Mouse (Mus musculus) neural tube, embryonic 13.5 days (tissue): ENCODE results near the gene Sdhaf2. TPM values are rescaled to one million over a fixed set of nuclear protein-coding genes. Genes with fewer than 3 reads are reported as not detected.
A peak's percentile ranks its signal among the peaks of the same experiment; 100 is the strongest.
"Not testable (repeated sequence)": the region's sequence is repeated elsewhere in the genome, so short reads cannot be mapped to it uniquely, and the experiment has no call there.

Experiments
- ATAC-seq: fragments of 200-750 bp; cut with Nextera tagmentation; 2 replicates; pipeline ENCODE4 v1.8.0; 2017; ENCODE audit warnings: low read depth, mild to moderate bottlenecking, moderate TSS enrichment, moderate library complexity
- H3K27ac ChIP-seq: fragments of 300-500 bp; sonication (generic); replicated peaks from 2 replicates; pipeline ENCODE4 v1.5.1; 2015; ENCODE audit warnings: moderate library complexity, mild to moderate bottlenecking, inconsistent platforms
- H3K27me3 ChIP-seq: fragments of 300-500 bp; sonication (generic); 2 replicates; pipeline ENCODE4 v1.6.1; 2015; ENCODE audit warnings: mild to moderate bottlenecking, inconsistent platforms
- H3K36me3 ChIP-seq: fragments of 300-500 bp; sonication (generic); 2 replicates; pipeline ENCODE4 v1.6.1; 2015; ENCODE audit warnings: mild to moderate bottlenecking, inconsistent platforms
- H3K4me1 ChIP-seq: fragments of 300-500 bp; sonication (generic); replicated peaks from 2 replicates; pipeline ENCODE4 v1.6.1; 2015; ENCODE audit warnings: inconsistent platforms
- H3K4me2 ChIP-seq: fragments of 300-500 bp; sonication (generic); 2 replicates; pipeline ENCODE4 v1.6.1; 2015; ENCODE audit warnings: inconsistent platforms, mild to moderate bottlenecking, moderate library complexity
- H3K4me3 ChIP-seq: fragments of 300-500 bp; sonication (generic); 2 replicates; pipeline ENCODE4 v1.5.1; 2015; ENCODE audit warnings: mild to moderate bottlenecking, inconsistent platforms
- H3K9ac ChIP-seq: fragments of 300-500 bp; sonication (generic); 2 replicates; pipeline ENCODE4 v1.6.1; 2015; ENCODE audit warnings: moderate library complexity, mild to moderate bottlenecking, inconsistent platforms
- H3K9me3 ChIP-seq: fragments of 300-500 bp; sonication (generic); 2 replicates; pipeline ENCODE4 v1.6.1; 2016; ENCODE audit warnings: inconsistent platforms
- WGBS: fragments of 180-500 bp; shearing (Covaris S2); methylation state at CpG from one replicate; pipeline ENCODE4 v1.1.7; 2015; 5-methylcytosine and 5-hydroxymethylcytosine counted together
- polyA plus RNA-seq: library from polyadenylated mRNA; unstranded; fragments of >200 nt; fragmentation: Nextera tagmentation; extraction: Ambion mirVana; gene quantifications from 2 replicates; pipeline ENCODE4 v1.2.1, GENCODE M21; 2015

Gene Sdhaf2
- 72.1 and 77.0 TPM in 2 replicates for polyA plus RNA-seq

- peak within 1 kb of the TSS; percentile 99 for H3K9ac ChIP-seq
- peaks cover 38% of the 10 kb centered on the region for H3K4me1 ChIP-seq
- H3K4me2 ChIP-seq, result peak within 1 kb of the TSS; percentile 75
- ATAC-seq, result peak; percentile 29; the same call in 1 of the 2 replicates
- no peaks in the 10 kb centered on the region for H3K9me3 ChIP-seq
- H3K27me3 ChIP-seq, result no peaks in the 10 kb centered on the region
- H3K4me3 ChIP-seq, result peak within 1 kb of the TSS; percentile 98
- WGBS, result 1% methylated on average over 11 of the region's 11 CpGs
- H3K27ac ChIP-seq, result peak within 1 kb of the TSS; percentile 98
- peaks cover 19% of the 10 kb centered on the region for H3K36me3 ChIP-seq
Measured at GRCm38 (mm10) chr19:10525910-10526309, at the start of gene Sdhaf2. Gene Sdhaf2 (minus strand): TSS chr19:10526142.

DNA sequence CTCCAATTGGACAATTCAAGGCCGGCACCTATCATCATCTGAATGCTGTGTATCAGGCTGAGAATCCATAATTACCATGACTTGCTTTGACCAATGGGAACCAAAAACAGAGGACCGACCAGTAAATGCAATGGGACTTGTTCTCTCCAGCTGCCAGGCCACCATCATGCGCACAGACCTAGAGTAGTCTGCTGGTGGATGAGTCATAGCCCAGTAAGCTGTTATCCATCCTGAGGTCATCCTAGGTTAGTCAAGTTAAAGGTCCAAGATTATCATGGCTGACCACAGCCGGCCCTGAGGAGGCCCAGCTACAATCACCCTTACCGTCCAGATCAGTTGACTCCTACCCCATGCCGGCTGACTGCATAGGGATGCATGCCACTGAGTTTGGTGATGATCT lies 43.7 kb upstream of the Sdhaf2 start:
- Histone ChIP-seq H3K4me1 (no peaks in the 10 kb centered on the region), H3K4me3 (no peak overlapping the region), H3K27me3 (no peaks in the 10 kb centered on the region), H3K9ac (no peak overlapping the region), H3K27ac (no peak overlapping the region), H3K4me2 (no peak overlapping the region), H3K36me3 (peaks cover 66% of the 10 kb centered on the region), H3K9me3 (no peaks in the 10 kb centered on the region)
- 97% methylated on average over 6 of the region's 6 CpGs for WGBS
- no peak for ATAC-seq

DNA sequence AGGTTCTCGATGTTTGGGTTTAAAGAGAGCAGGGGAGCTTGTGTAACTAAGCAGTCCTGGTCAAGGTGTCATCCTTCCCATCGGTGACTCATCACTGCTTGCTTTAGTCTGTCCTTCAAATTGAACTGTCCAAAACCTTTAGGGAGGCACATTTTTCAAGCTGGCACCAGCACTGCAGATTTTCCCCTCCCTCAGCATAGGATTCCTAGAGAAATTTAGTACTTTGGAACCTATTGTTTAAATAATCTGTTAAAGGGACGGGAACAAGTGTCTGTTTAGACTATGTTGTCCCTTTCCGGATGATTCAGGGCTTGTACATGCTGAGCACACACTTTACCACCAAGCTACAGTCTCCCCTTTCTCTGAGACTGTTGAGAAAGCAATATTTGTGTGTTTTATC lies 39.3 kb upstream of the Sdhaf2 start:
- H3K9ac ChIP-seq, result no peak overlapping the region
- H3K4me3 ChIP-seq, result no peak overlapping the region
- no peak for ATAC-seq
- H3K4me2 ChIP-seq, result no peak overlapping the region
- peaks cover 23% of the 10 kb centered on the region for H3K36me3 ChIP-seq
- WGBS, result 83% methylated on average over 4 of the region's 4 CpGs
- H3K27ac ChIP-seq, result no peak overlapping the region
- no peaks in the 10 kb centered on the region for H3K27me3 ChIP-seq
- H3K9me3 ChIP-seq, result no peaks in the 10 kb centered on the region
- H3K4me1 ChIP-seq, result no peaks in the 10 kb centered on the region

GRCm38 (mm10) chr19:10564278-10564677 lies 38.3 kb upstream of the Sdhaf2 start:
- Histone ChIP-seq H3K27me3 (no peaks in the 10 kb centered on the region), H3K9me3 (no peaks in the 10 kb centered on the region), H3K4me1 (no peaks in the 10 kb centered on the region), H3K4me2 (no peak overlapping the region), H3K9ac (no peak overlapping the region), H3K36me3 (peaks cover 14% of the 10 kb centered on the region; the same call in 1 of the 2 replicates), H3K4me3 (no peak overlapping the region), H3K27ac (no peak overlapping the region)
- WGBS, result 90% methylated on average over 6 of the region's 6 CpGs
- ATAC-seq, result no peak

GRCm38 (mm10) chr19:10562351-10562750 lies 36.4 kb upstream of the Sdhaf2 start:
- Histone ChIP-seq H3K27me3 (no peaks in the 10 kb centered on the region), H3K4me2 (no peak overlapping the region), H3K36me3 (peaks cover under 1% of the 10 kb centered on the region; the same call in 1 of the 2 replicates), H3K9ac (no peak overlapping the region), H3K4me1 (no peaks in the 10 kb centered on the region), H3K27ac (no peak overlapping the region), H3K9me3 (no peaks in the 10 kb centered on the region), H3K4me3 (no peak overlapping the region)
- 65% methylated on average over 5 of the region's 5 CpGs for WGBS
- no peak for ATAC-seq

- Histone ChIP-seq H3K4me3 (no peak overlapping the region), H3K27me3 (no peaks in the 10 kb centered on the region), H3K9me3 (no peaks in the 10 kb centered on the region), H3K4me1 (peaks cover 3% of the 10 kb centered on the region; the same call in 1 of the 2 replicates), H3K36me3 (no peaks in the 10 kb centered on the region), H3K27ac (no peak overlapping the region), H3K9ac (peak overlapping the region; percentile 12; the same call in 1 of the 2 replicates), H3K4me2 (no peak overlapping the region)
- WGBS, result 76% methylated on average over 6 of the region's 6 CpGs
- ATAC-seq, result no peak
Measured at GRCm38 (mm10) chr19:10561558-10562314, 35.8 kb upstream of the Sdhaf2 start.

- H3K9me3 ChIP-seq, result no peaks in the 10 kb centered on the region
- no peak for ATAC-seq
- peaks cover 13% of the 10 kb centered on the region for H3K4me1 ChIP-seq
- WGBS, result 29% methylated on average over 5 of the region's 5 CpGs
- H3K9ac ChIP-seq, result no peak overlapping the region
- no peak overlapping the region for H3K27ac ChIP-seq
- H3K27me3 ChIP-seq, result no peaks in the 10 kb centered on the region
- no peaks in the 10 kb centered on the region for H3K36me3 ChIP-seq
- no peak overlapping the region for H3K4me2 ChIP-seq
- H3K4me3 ChIP-seq, result no peak overlapping the region
Measured at GRCm38 (mm10) chr19:10560108-10560507, 34.2 kb upstream of the Sdhaf2 start.

DNA sequence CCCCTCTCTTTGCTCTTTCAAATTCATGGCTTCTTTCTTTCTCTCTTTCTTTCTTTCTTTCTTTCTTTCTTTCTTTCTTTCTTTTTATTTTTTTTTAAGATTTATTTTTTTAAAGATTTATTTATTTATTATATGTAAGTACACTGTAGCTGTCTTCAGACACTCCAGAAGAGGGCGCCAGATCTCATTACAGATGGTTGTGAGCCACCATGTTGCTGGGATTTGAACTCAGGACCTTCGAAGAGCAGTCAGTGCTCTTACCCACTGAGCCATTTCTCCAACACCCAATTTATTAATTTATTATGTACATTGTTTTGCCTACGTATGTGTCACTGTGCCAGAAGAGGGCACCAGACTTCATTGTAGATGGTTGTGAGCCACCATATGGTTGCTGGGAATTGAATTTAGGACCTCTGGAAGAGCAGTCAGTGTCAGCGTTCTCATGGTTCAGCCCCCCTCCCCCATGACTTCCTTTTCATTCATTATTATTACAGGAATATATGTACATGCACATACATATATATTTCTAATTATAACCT lies 32.0 kb upstream of the Sdhaf2 start:
- H3K4me3 ChIP-seq, H3K27me3 ChIP-seq, H3K9ac ChIP-seq, H3K9me3 ChIP-seq, H3K27ac ChIP-seq, H3K36me3 ChIP-seq, H3K4me2 ChIP-seq, ATAC-seq: not testable (repeated sequence)
- 74% methylated on average over 4 of the region's 4 CpGs for WGBS
- peaks cover 24% of the 10 kb centered on the region for H3K4me1 ChIP-seq

GRCm38 (mm10) chr19:10557430-10557829 lies 31.5 kb upstream of the Sdhaf2 start:
- H3K4me2 ChIP-seq, result no peak overlapping the region
- H3K27me3 ChIP-seq, result no peaks in the 10 kb centered on the region
- H3K27ac ChIP-seq, result no peak overlapping the region
- peaks cover 9% of the 10 kb centered on the region; the same call in 1 of the 2 replicates for H3K36me3 ChIP-seq
- H3K9me3 ChIP-seq, result no peaks in the 10 kb centered on the region
- H3K4me1 ChIP-seq, result peaks cover 24% of the 10 kb centered on the region
- ATAC-seq, result no peak
- no peak overlapping the region for H3K4me3 ChIP-seq
- no peak overlapping the region for H3K9ac ChIP-seq
- WGBS, result 64% methylated on average over 2 of the region's 2 CpGs

DNA sequence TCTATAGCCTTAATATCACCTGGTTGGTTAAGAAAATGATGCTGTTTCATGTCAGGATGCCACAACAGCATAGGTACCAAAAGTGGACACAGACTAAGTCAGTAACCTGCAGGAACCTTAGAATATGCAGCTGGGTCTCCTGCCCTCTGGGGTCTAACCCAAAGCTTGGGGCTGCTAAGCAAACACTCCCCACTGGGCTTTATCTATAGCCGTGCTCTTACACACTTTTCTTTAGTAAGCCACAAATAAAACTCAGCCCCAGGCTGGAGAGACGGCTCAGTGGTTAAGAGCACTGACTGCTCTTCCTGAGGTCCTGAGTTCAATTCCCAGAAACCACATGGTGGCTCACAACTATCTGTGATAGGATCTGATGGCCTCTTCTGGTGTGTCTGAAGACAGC lies 31.1 kb upstream of the Sdhaf2 start:
- WGBS, result 75% methylated on average over 2 of the region's 2 CpGs
- H3K9ac ChIP-seq, result no peak overlapping the region

GRCm38 (mm10) chr19:10555624-10556510 lies 29.9 kb upstream of the Sdhaf2 start, which contains the start of gene Tmem216:
Gene Tmem216 (minus strand): TSS chr19:10556238.
- Histone ChIP-seq H3K9ac (peak within 1 kb of the TSS; percentile 82), H3K4me3 (peak within 1 kb of the TSS; percentile 64)
- WGBS, result 1% methylated on average over 43 of the region's 43 CpGs

More for the DNA sequence above, 31.1 kb upstream of the Sdhaf2 start:
- Histone ChIP-seq H3K27me3 (no peaks in the 10 kb centered on the region), H3K36me3 (peaks cover 13% of the 10 kb centered on the region; the same call in 1 of the 2 replicates), H3K4me3 (no peak overlapping the region), H3K9me3 (no peaks in the 10 kb centered on the region), H3K4me2 (no peak overlapping the region), H3K4me1 (peaks cover 24% of the 10 kb centered on the region), H3K27ac (no peak overlapping the region)
- no peak for ATAC-seq

DNA sequence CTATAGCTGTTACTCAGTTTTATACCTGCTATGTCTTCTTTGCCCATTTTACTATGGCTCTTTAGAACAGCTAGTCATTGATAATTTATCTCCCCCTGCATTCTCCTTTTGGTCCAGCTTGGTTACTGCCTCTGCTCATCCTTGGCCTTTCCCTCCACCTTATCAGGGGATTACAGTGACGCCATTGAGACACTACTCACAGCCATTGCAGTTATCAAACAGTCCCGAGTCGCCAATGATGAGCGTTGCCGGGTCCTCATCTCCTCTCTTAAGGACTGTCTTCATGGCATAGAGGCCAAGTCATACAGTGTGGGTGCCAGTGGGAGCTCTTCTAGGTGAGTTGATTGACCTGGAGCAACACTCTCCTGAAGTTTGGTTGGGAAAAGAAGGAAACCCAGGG lies 13.5 kb upstream of the Sdhaf2 start:
- H3K9ac ChIP-seq, result no peak overlapping the region
- H3K9me3 ChIP-seq, result no peaks in the 10 kb centered on the region
- H3K4me3 ChIP-seq, result no peak overlapping the region
- no peak overlapping the region for H3K27ac ChIP-seq
- peaks cover 91% of the 10 kb centered on the region for H3K36me3 ChIP-seq
- no peak for ATAC-seq
- 96% methylated on average over 5 of the region's 5 CpGs for WGBS
- no peak overlapping the region for H3K4me2 ChIP-seq
- H3K27me3 ChIP-seq, result no peaks in the 10 kb centered on the region
- H3K4me1 ChIP-seq, result no peaks in the 10 kb centered on the region

More at GRCm38 (mm10) chr19:10555624-10556510, 29.9 kb upstream of the Sdhaf2 start, which contains the start of gene Tmem216:
- Histone ChIP-seq H3K4me2 (peak within 1 kb of the TSS; percentile 71), H3K27me3 (no peaks in the 10 kb centered on the region), H3K4me1 (peaks cover 24% of the 10 kb centered on the region), H3K27ac (peak within 1 kb of the TSS; percentile 88), H3K36me3 (peaks cover 24% of the 10 kb centered on the region), H3K9me3 (no peaks in the 10 kb centered on the region)
- peak; percentile 98 for ATAC-seq
